Mouse (Mus musculus): ENCODE data around the gene Sema3e. TPM values are rescaled to one million over a fixed set of nuclear protein-coding genes. Genes with fewer than 3 reads are reported as not detected.

The Sema3e gene
- total RNA-seq (2017), result 0.10 TPM in 2 of 3 replicates, not detected in the other

DNA sequence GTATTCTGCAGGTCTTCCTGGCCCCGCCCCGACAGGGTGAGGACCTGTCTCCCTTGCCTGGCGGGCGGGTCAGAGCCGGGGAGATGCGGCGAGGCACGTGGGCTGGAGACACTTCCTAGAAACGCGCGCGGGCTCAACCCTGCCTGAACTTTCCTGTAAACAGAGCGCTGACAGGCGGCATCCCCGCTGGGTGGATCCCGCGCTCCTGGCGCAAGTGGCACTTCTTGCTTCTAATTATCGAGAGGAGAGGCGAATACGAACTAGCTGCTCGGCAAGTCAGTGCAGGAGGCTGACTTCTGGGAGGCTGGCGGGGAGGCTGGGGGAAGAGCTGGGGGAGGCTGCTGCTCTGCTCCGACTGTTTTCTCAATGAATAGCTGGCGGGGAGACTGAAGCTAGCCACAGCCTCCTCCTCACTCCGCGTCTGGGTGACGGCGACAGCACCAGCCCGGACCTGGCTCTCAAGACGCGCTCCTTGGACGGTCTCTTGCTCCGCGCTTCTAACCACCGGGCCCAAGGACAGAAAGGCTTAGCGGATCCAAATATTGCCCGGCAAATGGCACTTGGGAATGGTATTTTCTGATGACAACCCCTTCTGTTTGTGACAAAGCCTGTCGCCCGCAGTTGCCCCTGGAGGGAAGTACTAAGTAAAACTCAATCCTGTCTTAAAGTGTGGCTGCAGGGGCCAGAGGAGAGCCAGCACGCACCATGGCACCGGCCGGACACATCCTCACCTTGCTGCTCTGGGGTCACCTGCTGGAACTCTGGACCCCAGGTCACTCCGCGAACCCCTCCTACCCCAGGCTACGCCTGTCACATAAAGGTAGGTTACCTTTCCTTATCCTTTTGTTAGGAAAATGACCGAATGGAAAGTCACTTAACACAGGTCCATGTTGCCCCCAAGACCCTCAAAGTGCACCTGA, at the start of gene Sema3e:
Gene Sema3e (plus strand): TSS at position 72 of the 920 bp plus-strand sequence.
- ATAC-seq (replicated peaks; ENCODE audit: insufficient number of reproducible peaks, low FRiP score, low TSS enrichment, poor library complexity, severe bottlenecking), result no peak

- no peak for ATAC-seq (replicated peaks; ENCODE audit: insufficient number of reproducible peaks, low FRiP score, low TSS enrichment, poor library complexity, severe bottlenecking)
Measured at GRCm38 (mm10) chr5:13977576-13977975, 47.5 kb upstream of the Sema3e start.

GRCm38 (mm10) chr5:13979156-13979555, 45.9 kb upstream of the Sema3e start:
- ATAC-seq (replicated peaks; ENCODE audit: insufficient number of reproducible peaks, low FRiP score, low TSS enrichment, poor library complexity, severe bottlenecking), result no peak

DNA sequence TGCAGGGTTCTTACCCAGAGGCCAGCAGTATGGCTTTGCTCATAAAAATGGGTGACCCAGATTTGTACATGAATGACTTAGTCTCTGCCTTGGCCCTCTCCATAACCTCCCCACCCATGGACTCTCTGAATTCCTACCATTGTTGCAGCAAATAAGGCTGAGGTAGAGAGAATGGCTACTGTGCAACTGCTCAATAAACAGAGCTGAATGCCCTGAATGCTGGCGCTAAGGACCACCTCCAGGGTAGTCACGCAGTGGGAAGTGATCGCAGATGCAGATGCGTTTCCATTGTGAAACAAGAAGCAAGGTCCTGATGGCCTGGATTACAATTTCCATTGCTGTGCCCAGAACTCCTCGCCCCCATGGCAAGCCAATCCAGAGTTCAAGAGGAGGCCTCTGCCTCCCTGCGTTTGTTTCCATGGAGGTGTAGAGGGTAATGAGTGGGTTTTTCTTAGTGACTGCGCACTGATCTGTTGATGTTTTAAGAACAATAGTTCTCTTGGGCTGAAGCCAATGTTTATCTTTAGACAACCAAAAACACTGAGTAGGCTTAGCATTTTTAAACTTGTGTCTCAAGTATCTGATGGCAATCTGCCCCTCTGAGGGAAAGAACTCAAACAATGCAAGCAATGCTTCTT, 42.5 kb upstream of the Sema3e start:
- no peak for ATAC-seq (replicated peaks; ENCODE audit: insufficient number of reproducible peaks, low FRiP score, low TSS enrichment, poor library complexity, severe bottlenecking)

DNA sequence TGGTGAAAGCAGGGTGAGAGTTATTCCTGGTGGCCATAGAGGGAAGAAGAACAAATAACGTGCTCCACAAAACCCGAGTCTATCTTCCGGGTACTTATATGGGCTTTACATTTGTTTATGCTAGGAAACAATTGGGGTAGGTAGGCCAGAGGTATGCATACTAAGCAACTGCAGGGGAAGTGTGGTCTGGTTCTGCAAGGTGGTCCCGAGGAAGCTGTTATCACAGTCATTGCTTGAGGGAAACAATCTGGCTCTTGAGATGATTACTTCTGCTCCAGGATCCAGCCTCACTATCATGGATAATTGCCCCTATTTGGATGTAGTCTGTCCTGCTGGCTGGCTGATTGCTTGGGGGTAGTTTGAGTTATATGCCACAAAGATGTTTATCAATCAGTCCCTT, 41.5 kb upstream of the Sema3e start:
- no peak for ATAC-seq (replicated peaks; ENCODE audit: insufficient number of reproducible peaks, low FRiP score, low TSS enrichment, poor library complexity, severe bottlenecking)

GRCm38 (mm10) chr5:13985669-13986068, 39.4 kb upstream of the Sema3e start:
- no peak for ATAC-seq (replicated peaks; ENCODE audit: insufficient number of reproducible peaks, low FRiP score, low TSS enrichment, poor library complexity, severe bottlenecking)

GRCm38 (mm10) chr5:13987123-13987522, 38.0 kb upstream of the Sema3e start:
- no peak for ATAC-seq (replicated peaks; ENCODE audit: insufficient number of reproducible peaks, low FRiP score, low TSS enrichment, poor library complexity, severe bottlenecking)

GRCm38 (mm10) chr5:13988023-13988422, 37.1 kb upstream of the Sema3e start:
- ATAC-seq (replicated peaks; ENCODE audit: insufficient number of reproducible peaks, low FRiP score, low TSS enrichment, poor library complexity, severe bottlenecking), result no peak

GRCm38 (mm10) chr5:13992734-13993396, 32.2 kb upstream of the Sema3e start:
- no peak for ATAC-seq (replicated peaks; ENCODE audit: insufficient number of reproducible peaks, low FRiP score, low TSS enrichment, poor library complexity, severe bottlenecking)

DNA sequence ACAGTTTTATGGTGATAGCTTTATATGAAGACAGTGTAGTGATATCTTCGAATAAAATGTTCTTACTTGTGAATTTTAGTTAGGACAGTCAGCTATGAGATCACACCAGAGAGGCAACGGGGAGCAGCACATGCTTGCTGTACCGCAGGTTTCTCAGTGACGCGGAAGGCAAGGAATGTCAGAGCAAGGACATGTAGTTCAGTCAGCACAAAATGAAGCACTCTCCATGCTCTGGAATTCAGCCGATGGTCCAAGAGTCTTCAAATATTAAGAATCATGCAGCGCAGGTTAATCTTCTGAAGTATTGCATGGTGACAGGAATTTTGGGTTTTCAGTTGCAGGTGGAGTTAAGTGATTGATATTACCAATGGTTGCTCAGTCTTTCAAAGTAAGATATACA, 3.3 kb downstream of the Sema3e start:
- ATAC-seq (replicated peaks; ENCODE audit: insufficient number of reproducible peaks, low FRiP score, low TSS enrichment, poor library complexity, severe bottlenecking), result no peak

DNA sequence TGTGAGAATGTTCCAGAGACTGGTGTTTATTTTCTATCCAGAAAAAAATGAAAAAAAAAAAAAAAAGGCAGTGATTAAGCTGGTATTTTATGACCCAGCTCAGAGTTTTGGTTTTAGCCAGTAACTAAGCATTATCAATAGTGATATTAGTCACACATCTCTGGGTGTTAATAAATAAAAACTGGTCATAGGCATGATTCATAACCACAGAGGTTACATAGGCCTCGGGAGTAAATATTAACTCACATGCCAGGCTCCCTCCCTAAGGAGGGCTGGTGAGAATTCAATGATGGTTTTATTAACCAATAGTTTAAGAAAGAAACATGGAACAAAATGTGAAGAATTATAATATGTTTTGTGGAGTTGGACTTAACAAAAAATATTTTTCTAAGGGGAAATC, 5.7 kb downstream of the Sema3e start:
- ATAC-seq (replicated peaks; ENCODE audit: insufficient number of reproducible peaks, low FRiP score, low TSS enrichment, poor library complexity, severe bottlenecking), result no peak

DNA sequence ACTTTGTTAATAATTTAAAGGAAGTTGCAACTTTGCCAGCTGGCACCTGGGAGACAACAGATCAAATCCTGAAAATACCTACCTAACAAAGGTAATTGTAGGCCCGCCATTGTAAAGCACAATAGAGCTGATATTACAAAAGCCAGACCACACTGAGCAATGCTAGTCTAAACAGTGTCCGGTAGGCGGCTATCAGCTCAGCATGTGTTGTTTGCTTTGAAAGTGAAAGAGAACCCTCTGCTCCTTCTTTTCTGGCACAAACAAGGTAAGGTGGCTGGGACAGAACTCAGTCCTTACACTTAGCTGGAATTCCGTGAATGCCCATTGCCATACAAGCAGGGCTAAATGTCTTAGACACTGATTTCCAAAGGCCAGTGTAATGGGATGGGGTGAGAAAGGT, 7.0 kb downstream of the Sema3e start:
- ATAC-seq (replicated peaks; ENCODE audit: insufficient number of reproducible peaks, low FRiP score, low TSS enrichment, poor library complexity, severe bottlenecking), result no peak

GRCm38 (mm10) chr5:14033302-14033701, 8.2 kb downstream of the Sema3e start:
- ATAC-seq (replicated peaks; ENCODE audit: insufficient number of reproducible peaks, low FRiP score, low TSS enrichment, poor library complexity, severe bottlenecking), result no peak

- ATAC-seq (replicated peaks; ENCODE audit: insufficient number of reproducible peaks, low FRiP score, low TSS enrichment, poor library complexity, severe bottlenecking), result no peak
Measured at GRCm38 (mm10) chr5:14038813-14039496, 13.9 kb downstream of the Sema3e start.

DNA sequence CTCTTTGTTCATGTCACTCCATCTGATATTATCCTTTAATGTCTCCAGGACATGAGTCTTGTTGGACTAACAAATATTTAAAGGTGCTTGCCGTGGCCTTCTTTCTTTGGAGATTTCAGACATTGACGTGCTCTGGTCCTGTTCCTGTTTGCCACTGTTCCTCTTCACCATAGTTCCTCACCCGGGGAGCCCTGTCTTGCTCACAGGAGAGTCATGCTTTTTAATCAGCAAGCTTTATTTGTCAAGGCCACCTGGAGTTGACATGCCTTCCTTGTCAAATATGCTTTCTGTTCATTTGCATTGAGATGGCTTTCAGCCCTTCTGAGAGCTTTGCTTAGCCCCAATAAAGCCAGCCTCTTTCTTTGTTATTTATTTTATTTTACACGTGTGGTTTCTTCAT, 15.1 kb downstream of the Sema3e start:
- no peak for ATAC-seq (replicated peaks; ENCODE audit: insufficient number of reproducible peaks, low FRiP score, low TSS enrichment, poor library complexity, severe bottlenecking)

DNA sequence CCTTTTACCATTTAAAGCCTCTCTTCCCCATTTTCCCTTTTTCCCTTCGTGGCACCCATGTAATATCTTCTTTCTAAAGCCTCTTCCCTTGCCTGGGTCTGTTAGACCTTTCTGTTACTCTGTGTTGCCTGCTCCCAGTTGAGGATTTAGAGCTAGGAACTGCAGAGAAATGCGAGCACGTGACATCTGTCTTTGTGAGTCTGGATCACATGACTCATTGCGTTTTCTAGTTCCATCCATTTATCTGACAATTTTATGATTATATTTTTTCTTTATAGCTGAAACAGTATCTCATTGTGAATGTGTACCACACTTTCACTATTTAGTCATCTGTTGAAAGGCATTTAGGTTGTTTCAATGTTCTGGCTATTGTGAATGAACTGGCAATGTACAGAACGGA, 18.0 kb downstream of the Sema3e start:
- ATAC-seq (replicated peaks; ENCODE audit: insufficient number of reproducible peaks, low FRiP score, low TSS enrichment, poor library complexity, severe bottlenecking), result no peak

- ATAC-seq (replicated peaks; ENCODE audit: insufficient number of reproducible peaks, low FRiP score, low TSS enrichment, poor library complexity, severe bottlenecking), result no peak
Measured at GRCm38 (mm10) chr5:14043983-14044382, 18.9 kb downstream of the Sema3e start.

- ATAC-seq (replicated peaks; ENCODE audit: insufficient number of reproducible peaks, low FRiP score, low TSS enrichment, poor library complexity, severe bottlenecking), result no peak
Measured at GRCm38 (mm10) chr5:14048660-14049059, 23.6 kb downstream of the Sema3e start.

GRCm38 (mm10) chr5:14054472-14054871, 29.4 kb downstream of the Sema3e start:
- ATAC-seq (replicated peaks; ENCODE audit: insufficient number of reproducible peaks, low FRiP score, low TSS enrichment, poor library complexity, severe bottlenecking), result no peak
